7 mouse cellular contexts compared by ENCODE assay signal in the genomic region with DNA sequence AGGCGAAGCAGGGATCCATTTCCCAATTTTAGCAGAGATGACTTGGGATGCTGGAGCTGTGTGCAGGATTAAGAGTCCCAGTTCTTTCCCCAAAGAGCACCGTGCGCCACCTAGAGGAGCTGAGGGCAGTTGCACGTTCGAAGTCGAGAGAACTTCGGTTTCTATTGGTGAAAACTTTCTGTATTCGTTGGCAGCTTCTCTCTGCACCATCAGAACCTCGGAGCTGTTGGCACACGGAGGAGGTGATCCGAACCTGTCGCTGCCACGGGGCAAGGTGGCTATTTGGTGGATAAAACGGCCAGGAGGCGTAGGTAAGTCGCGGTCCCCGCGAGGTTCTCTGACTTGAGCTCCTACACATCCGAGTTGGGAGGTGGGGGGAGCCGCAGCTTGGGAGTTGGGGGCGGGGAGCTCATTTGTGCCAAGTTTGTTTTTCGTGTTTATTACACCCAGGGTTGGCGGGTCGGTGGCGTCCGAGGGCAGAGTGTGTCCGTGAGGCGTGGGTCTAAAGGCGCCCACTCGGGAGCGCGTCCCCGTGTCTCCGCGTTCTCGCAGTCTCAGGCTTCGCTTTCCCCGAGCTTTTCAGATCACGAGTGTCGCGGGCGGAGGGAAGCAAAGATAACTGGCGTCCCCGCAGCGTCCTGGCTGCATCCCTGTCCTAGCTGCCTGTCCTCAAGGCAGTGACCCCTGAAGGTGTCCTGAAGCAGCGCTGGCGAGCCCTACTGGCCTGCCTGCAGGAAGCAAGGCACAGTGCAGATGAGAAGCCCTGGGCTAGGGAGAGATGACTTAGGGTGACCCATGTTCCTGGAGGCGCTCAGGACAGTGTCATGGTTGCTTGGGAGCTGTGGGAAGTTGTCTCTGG. TPM values are rescaled to one million over a fixed set of nuclear protein-coding genes. Genes with fewer than 3 reads are reported as not detected.
DNase-seq lines count a peak whose midpoint lies in the region; ATAC-seq and TF ChIP-seq lines count a peak whose summit lies in the region.

Rubcnl (plus strand) TSS at position 172 of the 859 bp plus-strand sequence.

- no peaks in the 10 kb centered on the region; the same call in 1 of the 2 replicates for H3K27me3 ChIP-seq in intestine, embryonic 16.5 days (replicated peaks; ENCODE audit: control insufficient read depth, insufficient read depth, low read length)
- H3K27me3 ChIP-seq in limb, embryonic 10.5 days (ENCODE audit: low read depth, poor library complexity, severe bottlenecking), result peaks cover 5% of the 10 kb centered on the region; the same call in 1 of the 2 replicates
- H3K27me3 ChIP-seq in midbrain, embryonic 12.5 days, result peaks cover 9% of the 10 kb centered on the region
- no peaks in the 10 kb centered on the region for H3K27me3 ChIP-seq in small intestine, adult 2 months (ENCODE audit: control insufficient read depth, insufficient read depth, low read length)

- 2% methylated on average over 49 of the region's 49 CpGs for WGBS in intestine, embryonic 16.5 days
- 2% methylated on average over 49 of the region's 49 CpGs for WGBS in limb, embryonic 10.5 days
- 2% methylated on average over 49 of the region's 49 CpGs for WGBS in midbrain, embryonic 12.5 days
- WGBS in small intestine, adult 2 months, result 1% methylated on average over 49 of the region's 49 CpGs

- H3K9ac ChIP-seq in intestine, embryonic 16.5 days (ENCODE audit: low read depth, low read length), result peak within 1 kb of the TSS; percentile 72
- H3K9ac ChIP-seq in midbrain, embryonic 12.5 days (replicated peaks), result peak within 1 kb of the TSS; percentile 72

- no peak for TF ChIP-seq POLR2A in small intestine, adult 2 months (IDR thresholded peaks at IDR 0.05; ENCODE audit: low read depth, low read length)

- H3K27ac ChIP-seq in intestine, embryonic 16.5 days (ENCODE audit: low read length), result no peak within 1 kb of the TSS
- peak within 1 kb of the TSS; percentile 66 for H3K27ac ChIP-seq in limb, embryonic 10.5 days
- H3K27ac ChIP-seq in midbrain, embryonic 12.5 days (replicated peaks), result no peak within 1 kb of the TSS
- H3K27ac ChIP-seq in small intestine, adult 2 months (ENCODE audit: insufficient read depth, low read depth, low read length), result peak within 1 kb of the TSS; percentile 61

- peak; percentile 77 for ATAC-seq in intestine, embryonic 16.5 days
- ATAC-seq in midbrain, embryonic 12.5 days (ENCODE audit: low FRiP score, low read depth), result peak; percentile 60; the same call in 1 of the 2 replicates

- H3K36me3 ChIP-seq in intestine, embryonic 16.5 days (ENCODE audit: control insufficient read depth, insufficient read depth, low read length), result no peaks in the 10 kb centered on the region
- no peaks in the 10 kb centered on the region for H3K36me3 ChIP-seq in limb, embryonic 10.5 days
- H3K36me3 ChIP-seq in midbrain, embryonic 12.5 days, result no peaks in the 10 kb centered on the region
- no peaks in the 10 kb centered on the region for H3K36me3 ChIP-seq in small intestine, adult 2 months (ENCODE audit: control insufficient read depth, insufficient read depth, low read length)

- H3K4me2 ChIP-seq in intestine, embryonic 16.5 days (ENCODE audit: low read depth, low read length), result peak within 1 kb of the TSS; percentile 97
- H3K4me2 ChIP-seq in midbrain, embryonic 12.5 days (replicated peaks), result peak within 1 kb of the TSS; percentile 96

- peak; percentile 92; the same call in 1 of the 2 replicates for TF ChIP-seq CTCF in small intestine, adult 2 months (IDR thresholded peaks at IDR 0.05; ENCODE audit: extremely low read depth, insufficient read length, insufficient replicate concordance, low read depth, low read length)

- H3K4me3 ChIP-seq in intestine, embryonic 16.5 days (ENCODE audit: low read length), result peak within 1 kb of the TSS; percentile 70
- H3K4me3 ChIP-seq in limb, embryonic 10.5 days, result peak within 1 kb of the TSS; percentile 65
- H3K4me3 ChIP-seq in midbrain, embryonic 12.5 days, result peak within 1 kb of the TSS; percentile 55
- H3K4me3 ChIP-seq in small intestine, adult 2 months (ENCODE audit: low read depth, low read length), result peak within 1 kb of the TSS; percentile 70

- H3K9me3 ChIP-seq in intestine, embryonic 16.5 days (ENCODE audit: control insufficient read depth, low read length), result no peaks in the 10 kb centered on the region
- no peaks in the 10 kb centered on the region for H3K9me3 ChIP-seq in limb, embryonic 10.5 days (replicated peaks)
- no peaks in the 10 kb centered on the region for H3K9me3 ChIP-seq in midbrain, embryonic 12.5 days

- H3K4me1 ChIP-seq in intestine, embryonic 16.5 days (ENCODE audit: control insufficient read depth, insufficient read depth, low read length), result 0 out of 2 replicates have a peak, but pooled peaks cover 3% of the 10 kb centered on the region
- peaks cover 5% of the 10 kb centered on the region for H3K4me1 ChIP-seq in limb, embryonic 10.5 days
- peaks cover 6% of the 10 kb centered on the region for H3K4me1 ChIP-seq in midbrain, embryonic 12.5 days
- peaks cover 4% of the 10 kb centered on the region for H3K4me1 ChIP-seq in small intestine, adult 2 months (ENCODE audit: control insufficient read depth, insufficient read depth, insufficient read length, low read length)

- DNase-seq in adrenal gland, postnatal 10 days, result peak; percentile 82
- peak; percentile 79 for DNase-seq in embryo, embryonic 11.5 days (ENCODE audit: low read depth, low spot score)
- DNase-seq in gastrocnemius, postnatal 4 days (ENCODE audit: low spot score in 2 of 2), result peak; percentile 44 to 76
- DNase-seq in limb, embryonic 10.5 days (ENCODE audit: low spot score), result peak; percentile 82

RNA-seq across cellular contexts. Expression of gene Rubcnl, which starts in this region (rescaled TPM):
- 1 to 10 TPM; 1.4 to 1.8 TPM for total RNA-seq in adrenal gland, postnatal 10 days (2021)
- total RNA-seq in gastrocnemius, postnatal 4 days (2021), result under 1 TPM; 0.32 to 0.60 TPM
- polyA plus RNA-seq in intestine, embryonic 16.5 days (2015; fragmentation: Nextera tagmentation; extraction: Ambion mirVana), result 0.45 and 0.58 TPM in 2 replicates
- 0.10 and 0.30 TPM in 2 replicates for polyA plus RNA-seq in limb, embryonic 10.5 days (2016; fragmentation: Nextera tagmentation; extraction: Ambion mirVana)
- 0.13 and 0.22 TPM in 2 replicates for polyA plus RNA-seq in midbrain, embryonic 12.5 days (2016; fragmentation: Nextera tagmentation; extraction: Ambion mirVana)
- 0.37 and 0.91 TPM in 2 replicates for polyA plus RNA-seq in small intestine, adult 2 months (2012; rRNA removed)

Comparison
In these comparisons a context has a peak if more than half of its experiments do, and no peak if none do; other contexts are left out.
1. Peak in DNase-seq in gastrocnemius, postnatal 4 days; RNA of the gene not detected or under 1 TPM.
2. Peak in ATAC-seq, H3K4me3 ChIP-seq, H3K9ac ChIP-seq and H3K4me2 ChIP-seq in intestine, embryonic 16.5 days; RNA of the gene not detected or under 1 TPM.
3. Peak in DNase-seq, H3K4me3 ChIP-seq and H3K27ac ChIP-seq in limb, embryonic 10.5 days; RNA of the gene not detected or under 1 TPM.
4. Peak in ATAC-seq, H3K4me3 ChIP-seq, H3K9ac ChIP-seq and H3K4me2 ChIP-seq in midbrain, embryonic 12.5 days; RNA of the gene not detected or under 1 TPM.